Mouse (Mus musculus) gastrocnemius, postnatal 4 days (tissue): ENCODE results near the gene Loxl3. TPM values are rescaled to one million over a fixed set of nuclear protein-coding genes. Genes with fewer than 3 reads are reported as not detected.
A peak's percentile ranks its signal among the peaks of the same experiment; 100 is the strongest.

Experiments
- DNase-seq, 2 experiments: peaks; one replicate each; pipeline ENCODE4 v3.0.0; 2021 to 2022; ENCODE audit warnings: low spot score in 2 of 2, mixed read lengths in 2 of 2
- total RNA-seq, 2 experiments: library from RNA; stranded (reverse); gene quantifications; 2 replicates each; pipeline ENCODE4 v1.2.3; 2021

Loxl3 gene
- total RNA-seq, 2 experiments from 2014 or later = 15.4 to 17.3 TPM

- DNase-seq = no peak
Measured at GRCm38 (mm10) chr6:83015749-83016148, 18.2 kb upstream of the Loxl3 start.

GRCm38 (mm10) chr6:83017190-83017589, 16.8 kb upstream of the Loxl3 start:
- peak in 1 of 2 experiments; percentile 57 for DNase-seq

- no peak for DNase-seq
Measured at GRCm38 (mm10) chr6:83019044-83019443, 14.9 kb upstream of the Loxl3 start.

GRCm38 (mm10) chr6:83020121-83020520, 13.9 kb upstream of the Loxl3 start:
- DNase-seq = no peak

- no peak for DNase-seq
Measured at GRCm38 (mm10) chr6:83020836-83021593, 13.0 kb upstream of the Loxl3 start.

GRCm38 (mm10) chr6:83023008-83023407, 11.0 kb upstream of the Loxl3 start:
- no peak for DNase-seq

- DNase-seq = no peak
Measured at GRCm38 (mm10) chr6:83023786-83024185, 10.2 kb upstream of the Loxl3 start.

- no peak for DNase-seq
Measured at GRCm38 (mm10) chr6:83024421-83024820, 9.6 kb upstream of the Loxl3 start.

- DNase-seq = no peak
Measured at GRCm38 (mm10) chr6:83025221-83025620, 8.8 kb upstream of the Loxl3 start.

- no peak for DNase-seq
Measured at GRCm38 (mm10) chr6:83027293-83027692, 6.7 kb upstream of the Loxl3 start.

- no peak for DNase-seq
Measured at GRCm38 (mm10) chr6:83027706-83028105, 6.3 kb upstream of the Loxl3 start.

GRCm38 (mm10) chr6:83029777-83030176, 4.2 kb upstream of the Loxl3 start:
- no peak for DNase-seq

GRCm38 (mm10) chr6:83031111-83031510, 2.9 kb upstream of the Loxl3 start:
- no peak for DNase-seq

GRCm38 (mm10) chr6:83031921-83032590, 1.9 kb upstream of the Loxl3 start:
- no peak for DNase-seq

GRCm38 (mm10) chr6:83032769-83033191, 1.2 kb upstream of the Loxl3 start:
- DNase-seq = peak in 1 of 2 experiments; percentile 51

GRCm38 (mm10) chr6:83034463-83035055, 586 bp downstream of the Loxl3 start:
- no peak for DNase-seq

- no peak for DNase-seq
Measured at GRCm38 (mm10) chr6:83037188-83037587, 3.2 kb downstream of the Loxl3 start.

GRCm38 (mm10) chr6:83038496-83039012, 4.6 kb downstream of the Loxl3 start:
- peak; percentile 72 to 86 for DNase-seq

- no peak for DNase-seq
Measured at GRCm38 (mm10) chr6:83040601-83041000, 6.6 kb downstream of the Loxl3 start.

- DNase-seq = no peak
Measured at GRCm38 (mm10) chr6:83043561-83043960, 9.6 kb downstream of the Loxl3 start.

- DNase-seq = no peak
Measured at GRCm38 (mm10) chr6:83043993-83044392, 10.0 kb downstream of the Loxl3 start.

- no peak for DNase-seq
Measured at GRCm38 (mm10) chr6:83044742-83045141, 10.8 kb downstream of the Loxl3 start.
